Comparison of ENCODE assay signal across 9 mouse cellular contexts in genomic region chr6:77242601-77243406, GRCm38 (mm10). TPM values are rescaled to one million over a fixed set of nuclear protein-coding genes. Genes with fewer than 3 reads are reported as not detected.
A peak's percentile ranks its signal among the peaks of the same experiment; 100 is the strongest.
DNase-seq lines count a peak whose midpoint lies in the region; ATAC-seq and TF ChIP-seq lines count a peak whose summit lies in the region.
"Had no signal": no experiment of that assay in that cellular context is flagged by ENCODE, and none has a peak within 500 bp of the region (broad histone marks: within the 10 kb centered on the region; RNA-seq: fewer than 3 reads in every experiment).

Gene Lrrtm1 (plus strand): TSS chr6:77242689.

- no peak within 1 kb of the TSS for H3K9ac ChIP-seq in lung, postnatal 0 days (replicated peaks; ENCODE audit: low read depth)
- no peak within 1 kb of the TSS for H3K9ac ChIP-seq in heart, embryonic 14.5 days (ENCODE audit: low read length)
- H3K9ac ChIP-seq in liver, embryonic 13.5 days = no peak within 1 kb of the TSS

- TF ChIP-seq CTCF in lung, postnatal 0 days (IDR thresholded peaks at IDR 0.05) = no peak
- TF ChIP-seq CTCF in cortical plate, adult 2 months (IDR thresholded peaks at IDR 0.05; ENCODE audit: extremely low read depth, insufficient read depth, low read length) = peak; percentile 19; the same call in 1 of the 2 replicates

- H3K27ac ChIP-seq in lung, postnatal 0 days (ENCODE audit: low read length) = no peak within 1 kb of the TSS
- H3K27ac ChIP-seq in cortical plate, adult 2 months (ENCODE audit: insufficient read depth, low read length) = peak within 1 kb of the TSS; percentile 88
- H3K27ac ChIP-seq in heart, embryonic 14.5 days (replicated peaks in 1 of 2; ENCODE audit: control insufficient read depth in 1 of 2, insufficient read depth in 1 of 2, low read depth in 2 of 2, low read length in 2 of 2) = no peak within 1 kb of the TSS
- no peak within 1 kb of the TSS for H3K27ac ChIP-seq in liver, embryonic 13.5 days
- H3K27ac ChIP-seq: macrophage had no signal

- H3K36me3 ChIP-seq in lung, postnatal 0 days (ENCODE audit: insufficient read depth, low read length) = no peaks in the 10 kb centered on the region
- H3K36me3 ChIP-seq in heart, embryonic 14.5 days (ENCODE audit: control insufficient read depth, insufficient read depth, low read length) = no peaks in the 10 kb centered on the region
- H3K36me3 ChIP-seq in liver, embryonic 13.5 days = no peaks in the 10 kb centered on the region

- H3K4me3 ChIP-seq in lung, postnatal 0 days (ENCODE audit: low read depth, low read length) = peak within 1 kb of the TSS; percentile 25
- H3K4me3 ChIP-seq in cortical plate, adult 2 months (ENCODE audit: insufficient read depth, low read length) = peak within 1 kb of the TSS; percentile 94
- H3K4me3 ChIP-seq in heart, embryonic 14.5 days (ENCODE audit: control insufficient read depth in 1 of 2, insufficient read depth in 1 of 2, low read depth in 1 of 2, low read length in 2 of 2) = peak within 1 kb of the TSS; percentile 39 to 42
- H3K4me3 ChIP-seq in liver, embryonic 13.5 days (replicated peaks) = peak within 1 kb of the TSS; percentile 16

- no peak for ATAC-seq in lung, postnatal 0 days
- ATAC-seq in heart, embryonic 14.5 days (ENCODE audit: insufficient number of reproducible peaks, insufficient read depth, low FRiP score, low read depth) = no peak; the same call in 1 of the 2 replicates
- ATAC-seq in liver, embryonic 13.5 days (ENCODE audit: low read depth) = no peak

- no peaks in the 10 kb centered on the region for H3K9me3 ChIP-seq in lung, postnatal 0 days (ENCODE audit: low read length)
- H3K9me3 ChIP-seq in heart, embryonic 14.5 days (ENCODE audit: control insufficient read depth, low read length) = no peaks in the 10 kb centered on the region
- H3K9me3 ChIP-seq in liver, embryonic 13.5 days (replicated peaks) = no peaks in the 10 kb centered on the region

- peak within 1 kb of the TSS; percentile 51 for H3K4me2 ChIP-seq in lung, postnatal 0 days (replicated peaks; ENCODE audit: low read depth, low read length)
- peak within 1 kb of the TSS; percentile 78 for H3K4me2 ChIP-seq in heart, embryonic 14.5 days (ENCODE audit: low read length)
- H3K4me2 ChIP-seq in liver, embryonic 13.5 days = peak within 1 kb of the TSS; percentile 47

- peaks cover 27% of the 10 kb centered on the region for H3K27me3 ChIP-seq in lung, postnatal 0 days (replicated peaks; ENCODE audit: insufficient read depth, low read length)
- H3K27me3 ChIP-seq in heart, embryonic 14.5 days (ENCODE audit: control insufficient read depth, insufficient read depth, low read length) = peaks cover 67% of the 10 kb centered on the region
- peaks cover 35% of the 10 kb centered on the region for H3K27me3 ChIP-seq in liver, embryonic 13.5 days

- 0 out of 2 replicates have a peak, but pooled peaks cover 2% of the 10 kb centered on the region for H3K4me1 ChIP-seq in lung, postnatal 0 days (ENCODE audit: insufficient read depth, low read depth, low read length)
- 0 out of 2 replicates have a peak, but pooled peaks cover 1% of the 10 kb centered on the region for H3K4me1 ChIP-seq in cortical plate, adult 2 months (ENCODE audit: control insufficient read depth, insufficient read depth, low read length)
- peaks cover 0 to 11% of the 10 kb centered on the region in 2 experiments; a peak in 3 of 4 replicates for H3K4me1 ChIP-seq in heart, embryonic 14.5 days (ENCODE audit: control insufficient read depth in 2 of 2, insufficient read depth in 2 of 2, low read length in 2 of 2)
- H3K4me1 ChIP-seq in liver, embryonic 13.5 days (replicated peaks) = no peaks in the 10 kb centered on the region

- no peak for TF ChIP-seq EP300 in lung, postnatal 0 days (IDR thresholded peaks at IDR 0.05)

- peak; percentile 95 for TF ChIP-seq POLR2A in cortical plate, adult 2 months (IDR thresholded peaks at IDR 0.05; ENCODE audit: extremely low read depth, insufficient read depth, low read length)

- WGBS in lung, postnatal 0 days = 1% methylated on average over 53 of the region's 53 CpGs
- under 1% methylated on average over 53 of the region's 53 CpGs for WGBS in heart, embryonic 14.5 days
- WGBS in liver, embryonic 13.5 days (ENCODE audit: insufficient replicate concordance) = under 1% methylated on average over 53 of the region's 53 CpGs

- no peak for DNase-seq in lung, postnatal 0 days (ENCODE audit: low spot score)
- no peak for DNase-seq in lung, postnatal 36 days
- DNase-seq in kidney, postnatal 36 days = peak; percentile 26 to 67
- no peak for DNase-seq in liver, embryonic 13.5 days
- peak; percentile 91 to 93 for DNase-seq in right cerebral cortex, postnatal 10 days (ENCODE audit: low spot score in 2 of 2)
- DNase-seq in spleen, postnatal 14 days (ENCODE audit: low spot score in 2 of 2) = no peak

RNA-seq across cellular contexts. Expression of gene Lrrtm1, which starts in this region (rescaled TPM):
- polyA plus RNA-seq in lung, postnatal 0 days (2015; fragmentation: Nextera tagmentation; extraction: Ambion mirVana) = 0.14 and 0.29 TPM in 2 replicates
- 51.8 and 53.1 TPM in 2 replicates for polyA plus RNA-seq in cortical plate, adult 2 months (2012; rRNA removed)
- 0.86 and 1.1 TPM in 2 replicates for polyA plus RNA-seq in heart, embryonic 14.5 days (2014; fragmentation: Nextera tagmentation; extraction: Ambion mirVana)
- 0.19 and 0.28 TPM in 2 replicates for polyA plus RNA-seq in liver, embryonic 13.5 days (2015; fragmentation: Nextera tagmentation; extraction: Ambion mirVana)
- polyA plus RNA-seq: macrophage had no signal

Comparison
In these comparisons a context has a peak if more than half of its experiments do, and no peak if none do; other contexts are left out.
1. RNA of gene Lrrtm1 (polyA plus RNA-seq): 51.8 to 53.1 TPM in cortical plate, adult 2 months; 0.86 to 1.1 TPM in heart, embryonic 14.5 days, 0.19 to 0.28 TPM in liver, embryonic 13.5 days and 0.14 to 0.29 TPM in lung, postnatal 0 days; every median in the first group is over 10 times any median in the second.
2. DNase-seq: peak in kidney, postnatal 36 days (2 of 2) and right cerebral cortex, postnatal 10 days (2 of 2); none in lung, postnatal 0 days (single experiment), lung, postnatal 36 days (single experiment), liver, embryonic 13.5 days (single experiment) and spleen, postnatal 14 days (0 of 2).
3. H3K4me3 ChIP-seq: peak in every context shown above with its lines; median percentile 94 in cortical plate, adult 2 months; 40 in heart, embryonic 14.5 days; 25 in lung, postnatal 0 days; 16 in liver, embryonic 13.5 days.
4. Peak in every context shown above with its lines, with median percentiles within 50 percentile points of each other: H3K4me2 ChIP-seq.